Mouse (Mus musculus): Measurements from ENCODE around the gene Sap18b. TPM values are rescaled to one million over a fixed set of nuclear protein-coding genes. Genes with fewer than 3 reads are reported as not detected.
"Not testable (repeated sequence)": the region's sequence is repeated elsewhere in the genome, so short reads cannot be mapped to it uniquely, and the experiment has no call there.

Sap18b gene
- total RNA-seq, 2 experiments from 2014 or later, result 81.7 to 82.4 TPM

DNA sequence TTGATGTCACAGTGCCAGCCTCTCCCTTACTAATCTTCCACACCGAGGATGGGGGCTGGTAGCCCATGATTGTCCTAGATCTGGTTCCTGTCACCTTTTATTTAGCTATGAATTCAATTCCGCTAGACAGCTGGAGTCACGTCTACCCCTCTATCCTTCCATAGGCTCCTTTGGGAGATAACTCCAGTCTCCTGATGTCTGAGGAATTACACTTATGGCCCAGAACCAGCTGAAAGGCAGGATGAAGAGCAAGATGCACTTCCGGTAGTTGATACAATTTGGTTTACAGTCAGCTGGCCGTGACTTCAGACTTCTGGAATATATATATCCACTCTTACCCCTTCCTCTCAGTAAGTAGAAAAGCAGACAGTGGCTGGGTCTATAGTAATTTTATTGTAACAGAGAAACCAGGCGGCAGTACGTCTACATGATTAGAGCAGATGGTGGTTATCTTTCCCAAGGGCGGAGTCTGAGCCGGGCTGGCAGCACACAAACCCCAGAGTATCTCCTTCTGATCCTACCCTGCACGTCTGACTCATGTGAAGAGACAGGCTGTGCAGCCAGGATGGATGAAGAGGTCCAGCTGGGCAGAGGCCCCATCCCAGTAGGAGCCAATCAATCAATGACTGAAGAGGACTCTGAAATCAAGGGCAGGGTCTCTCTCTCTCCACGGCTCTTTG lies 38.8 kb downstream of the Sap18b start:
- DNase-seq; intact Hi-C loops (cut with DNase I): not testable (repeated sequence)

DNA sequence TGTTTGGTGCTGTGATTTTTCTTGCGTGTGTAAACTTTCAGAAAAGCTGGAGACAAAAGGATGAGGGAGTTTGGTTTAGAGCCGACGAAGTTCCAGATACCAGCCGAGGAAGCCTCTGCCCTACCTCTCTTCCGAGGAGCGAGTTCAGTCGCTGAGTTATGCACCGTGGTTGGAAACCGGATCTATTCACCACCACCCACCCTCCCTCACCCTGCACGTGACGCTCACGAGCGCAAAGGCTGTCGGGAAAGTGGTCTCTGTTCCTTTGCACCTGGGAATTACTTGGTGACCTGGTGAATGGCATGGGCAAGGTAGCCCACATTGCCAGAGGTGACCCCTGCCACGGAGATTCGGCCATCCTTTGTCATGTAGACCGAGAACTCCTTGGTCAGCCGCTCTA lies 39.7 kb downstream of the Sap18b start:
- DNase-seq; intact Hi-C loops (cut with DNase I): not testable (repeated sequence)

DNA sequence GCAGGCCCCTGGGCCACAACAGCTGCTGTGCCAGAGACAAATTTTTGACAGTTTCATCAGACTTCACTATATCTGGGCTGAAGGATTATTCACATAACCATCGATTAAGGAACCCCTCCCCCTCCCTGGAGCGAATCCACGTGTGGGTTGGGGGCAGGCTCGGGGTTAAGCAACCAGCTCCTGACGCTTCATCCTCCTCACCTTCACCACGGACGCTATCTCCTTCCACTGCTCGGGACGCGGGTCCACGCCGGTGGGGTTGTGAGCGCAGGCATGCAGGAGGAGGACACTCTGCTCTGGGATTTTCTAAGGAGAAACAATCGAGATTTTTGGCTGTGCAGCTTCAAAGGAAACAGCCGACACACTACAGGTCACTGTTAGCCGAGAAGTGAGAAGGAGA lies 46.5 kb downstream of the Sap18b start:
- no peak for DNase-seq
- intact Hi-C loops (cut with DNase I), result no loop called here

GRCm38 (mm10) chr8:95875270-95875669 lies 50.1 kb downstream of the Sap18b start:
- intact Hi-C loops (cut with DNase I), result no loop called here
- peak; percentile 14 to 49 for DNase-seq

Other genes with a start within 250 kb of the Sap18b start
- gene Prss54, start 249.0 kb upstream of the Sap18b start, total RNA-seq (2021), result not detected
- 1 to 10 TPM; 1.2 to 1.6 TPM for gene Gins3, start 191.9 kb upstream of the Sap18b start, total RNA-seq (2021)
- gene Ndrg4, start 148.4 kb upstream of the Sap18b start, total RNA-seq (2021), result 100 to 1,000 TPM; 314 to 320 TPM
- gene Setd6, start 109.5 kb upstream of the Sap18b start, total RNA-seq (2021), result 10 to 100 TPM in 1 of 2 experiments, 1 to 10 TPM in 1; 8.5 to 11.6 TPM
- 100 to 1,000 TPM; 129 to 138 TPM for gene Cnot1, start 17.9 kb upstream of the Sap18b start, total RNA-seq (2021)
- 10 to 100 TPM in 1 of 2 experiments, 1 to 10 TPM in 1; 9.9 to 12.0 TPM for gene Slc38a7, start 28.2 kb downstream of the Sap18b start, total RNA-seq (2021)
- gene Got2, start 63.2 kb downstream of the Sap18b start, total RNA-seq (2021), result 100 to 1,000 TPM; 785 to 791 TPM

Data from heart, postnatal 14 days (tissue).